Mouse (Mus musculus) heart, postnatal 4 days (tissue): ENCODE data around the gene Drc1. TPM values are rescaled to one million over a fixed set of nuclear protein-coding genes. Genes with fewer than 3 reads are reported as not detected.

Experiments
- DNase-seq: peaks from one replicate; pipeline ENCODE4 v3.0.0; 2021
- total RNA-seq, 2 experiments: library from RNA; stranded (reverse); gene quantifications; 2 replicates each; pipeline ENCODE4 v1.2.3; 2021

Drc1 gene
- under 1 TPM in 1 of 2 experiments, not detected in 1; 0.11 TPM for total RNA-seq

DNA sequence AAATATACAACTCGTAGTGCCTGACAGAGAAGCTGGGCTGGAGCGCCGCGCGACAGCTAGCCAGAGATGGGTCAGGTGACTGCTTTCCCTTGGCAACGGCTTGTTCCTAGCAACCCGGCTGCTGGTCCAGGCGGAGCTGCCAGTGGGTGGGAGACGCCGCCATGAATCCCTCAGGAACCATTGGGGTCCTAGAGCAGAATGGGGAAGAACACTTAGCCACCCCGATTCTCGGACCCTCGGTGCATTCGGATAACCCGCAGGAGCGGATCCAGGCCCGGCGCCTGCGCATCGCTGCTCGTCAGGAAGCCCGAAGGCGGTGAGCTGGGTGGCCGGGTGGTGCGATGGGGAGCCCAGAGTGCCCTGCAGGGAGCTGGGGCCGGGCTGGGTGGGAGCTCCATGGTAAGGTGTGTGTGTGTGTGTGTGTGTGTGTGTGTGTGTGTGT is at the start of gene Drc1:
Gene Drc1 (plus strand): TSS at position 98 of the 442 bp plus-strand sequence.
- DNase-seq, result peak; percentile 64

DNA sequence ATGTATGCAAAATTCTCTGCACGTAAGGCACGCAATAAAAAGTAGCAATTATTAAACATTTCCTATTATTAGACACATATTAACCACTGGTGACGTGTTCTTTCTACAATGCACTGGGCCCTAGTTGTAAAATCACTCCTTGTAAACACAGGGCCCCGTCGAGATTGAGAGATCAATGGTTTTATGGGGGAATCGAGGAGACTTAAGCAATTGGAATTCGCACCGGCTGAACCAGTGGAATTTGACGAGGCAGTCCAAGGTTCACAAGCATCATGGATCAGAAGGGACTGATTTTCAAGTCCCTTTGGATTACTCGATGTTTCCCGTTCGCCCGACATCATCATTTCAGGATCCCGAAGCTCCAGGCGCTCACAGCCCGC is 49.3 kb upstream of the Drc1 start:
- DNase-seq, result no peak

DNA sequence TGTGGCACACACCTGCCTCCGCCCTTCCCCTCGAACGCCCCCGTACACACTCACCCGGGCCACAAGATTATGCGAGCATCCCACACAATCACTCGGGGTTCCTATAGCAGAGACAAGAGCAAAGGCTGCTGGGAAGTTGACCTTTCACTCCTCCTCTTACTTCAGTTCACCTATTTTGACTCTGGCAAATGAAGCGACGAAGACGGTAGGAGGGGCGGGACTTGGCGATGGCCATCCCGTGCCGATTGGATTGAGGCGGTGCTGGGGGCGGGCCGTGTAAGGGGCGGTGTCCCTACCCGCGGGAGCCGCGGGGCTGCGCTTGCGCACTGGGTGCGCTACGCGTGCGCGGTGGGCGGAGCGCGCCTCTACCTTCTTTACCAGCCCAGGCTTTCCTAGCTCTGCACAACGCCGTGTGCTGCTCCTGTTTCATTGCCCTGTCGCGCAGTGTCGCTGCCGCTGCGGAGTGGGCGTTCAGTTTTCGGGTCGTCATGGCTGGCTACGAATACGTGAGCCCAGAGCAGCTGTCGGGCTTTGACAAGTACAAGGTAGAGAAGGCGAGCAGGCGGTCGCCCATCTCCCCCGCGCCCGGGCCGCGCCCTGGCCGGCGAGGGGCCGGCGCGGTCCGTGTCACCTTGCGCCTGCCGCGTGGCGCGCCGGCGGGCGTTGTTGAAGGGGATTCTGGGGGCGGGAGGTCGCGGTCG is 48.8 kb upstream of the Drc1 start, which contains the start of gene Selenoi:
Gene Selenoi (plus strand): TSS at position 311 of the 701 bp plus-strand sequence.
- peak; percentile 98 for DNase-seq

DNA sequence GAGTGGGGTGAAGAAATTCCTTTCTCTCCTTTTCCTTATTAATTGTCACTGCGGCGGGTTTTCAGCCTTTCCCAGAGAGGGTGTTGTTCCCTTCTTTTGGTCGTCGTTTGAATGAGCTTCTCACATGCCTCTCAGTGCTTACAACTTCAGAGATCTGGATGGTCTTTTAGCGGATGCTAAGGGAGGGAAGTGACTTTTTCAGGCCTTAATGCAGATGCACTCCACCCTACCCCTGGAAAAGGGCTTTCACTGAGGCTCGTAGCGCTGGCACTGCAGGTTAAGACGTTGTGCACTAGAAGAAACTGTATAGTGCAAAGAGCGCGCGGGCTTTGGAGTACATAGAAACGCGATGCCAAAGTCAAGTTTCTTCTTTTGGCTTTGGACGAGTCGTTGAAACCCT is 48.1 kb upstream of the Drc1 start:
- DNase-seq, result peak; percentile 10

DNA sequence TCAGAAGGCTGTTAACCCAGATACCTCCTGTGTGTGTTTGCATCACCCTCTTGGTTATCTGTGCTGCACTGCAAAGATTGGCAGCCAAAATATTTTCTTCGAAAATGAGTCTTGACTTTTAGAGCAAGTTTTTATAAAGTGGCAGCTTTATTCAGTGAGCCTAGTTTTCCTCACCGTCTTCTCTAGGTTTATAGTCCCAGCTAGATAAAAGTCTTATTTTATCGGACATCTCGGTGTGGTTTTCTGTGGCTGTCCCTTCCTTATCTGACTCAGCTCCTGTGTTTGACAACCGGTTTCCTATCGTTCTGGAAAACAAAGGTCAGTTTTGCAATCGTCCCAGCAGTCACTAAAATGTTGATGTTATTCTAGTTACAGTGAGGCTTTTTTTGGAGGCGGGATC is 47.2 kb upstream of the Drc1 start:
- DNase-seq, result no peak

DNA sequence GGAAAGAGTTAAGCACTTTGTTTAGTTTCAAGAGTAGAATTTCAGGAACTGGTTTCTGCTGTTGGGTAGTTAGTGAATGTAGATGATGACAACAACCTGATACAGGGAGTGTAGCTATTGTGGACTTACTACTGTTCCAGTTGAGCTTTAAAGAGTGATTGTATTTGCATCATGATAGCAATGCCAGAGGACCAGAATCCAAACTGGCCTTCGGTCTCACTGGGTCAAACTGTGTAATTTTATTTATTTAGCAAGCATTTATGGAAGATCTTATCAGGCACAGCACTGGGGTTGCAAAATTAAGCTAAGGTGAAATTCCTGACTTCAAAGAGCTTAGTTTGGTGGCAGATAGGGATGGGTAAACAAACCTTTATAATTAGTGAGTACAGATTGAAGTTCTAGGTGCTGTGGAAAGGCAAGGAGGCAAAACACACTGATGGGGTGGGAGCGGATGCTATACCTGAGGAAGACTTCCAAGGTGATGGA is 45.5 kb upstream of the Drc1 start:
- no peak for DNase-seq

DNA sequence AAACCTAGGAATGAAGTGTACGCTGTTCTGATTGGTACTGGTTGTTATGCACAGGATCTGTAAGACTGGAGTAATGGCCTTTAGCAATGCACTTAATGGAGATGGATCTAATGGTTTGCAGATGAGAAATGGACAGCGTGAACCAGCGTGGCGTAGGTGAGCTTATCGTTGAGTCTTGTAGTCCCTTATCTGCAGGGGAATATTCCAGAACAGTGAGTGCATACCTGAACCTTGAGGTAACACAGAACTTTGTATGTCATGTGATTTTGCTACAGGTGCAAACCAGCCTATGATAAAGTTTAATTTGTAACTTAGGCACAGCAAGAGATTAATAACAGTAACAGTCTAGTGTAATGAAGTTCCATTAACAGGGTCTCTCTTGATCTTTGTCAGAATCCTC is 42.7 kb upstream of the Drc1 start:
- DNase-seq, result no peak

DNA sequence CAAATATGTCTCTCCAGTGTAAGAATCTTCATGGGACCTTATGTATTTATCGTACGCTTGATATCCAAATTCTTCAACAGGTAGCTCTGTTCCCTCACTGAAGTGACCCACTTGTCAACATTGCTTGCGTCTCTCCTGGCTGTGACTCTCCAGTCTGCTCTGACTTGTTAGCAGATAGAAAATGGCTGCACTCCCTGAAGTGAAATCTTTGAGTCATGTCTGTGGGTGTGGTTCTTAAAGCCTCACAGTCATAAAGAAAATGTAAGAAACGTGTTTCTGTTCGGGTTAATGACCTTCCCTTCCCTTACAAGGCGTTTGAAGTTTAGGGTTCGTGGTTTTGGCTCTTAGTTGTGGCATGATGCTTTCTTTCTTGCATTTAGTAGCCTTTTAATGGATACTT is 40.6 kb upstream of the Drc1 start:
- no peak for DNase-seq

DNA sequence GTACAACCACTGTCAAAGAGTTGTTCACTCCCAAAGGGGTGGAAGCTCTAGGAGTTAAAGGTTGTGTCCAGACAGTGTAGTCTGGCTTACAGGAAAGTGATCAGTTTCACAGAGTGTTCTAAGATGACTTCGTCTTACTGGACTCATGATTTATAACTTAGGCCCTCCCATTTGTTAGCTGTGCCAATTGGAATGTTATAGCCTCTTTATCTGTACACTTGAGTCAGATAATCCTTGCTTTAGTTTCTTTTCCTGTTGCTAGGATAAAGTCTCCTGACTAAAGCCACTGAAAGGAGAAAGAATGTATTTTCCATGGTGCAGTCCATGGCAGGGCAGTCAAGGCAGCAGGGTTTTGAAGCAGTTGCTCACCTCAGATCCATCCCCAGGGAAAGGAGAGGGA is 38.8 kb upstream of the Drc1 start:
- no peak for DNase-seq

DNA sequence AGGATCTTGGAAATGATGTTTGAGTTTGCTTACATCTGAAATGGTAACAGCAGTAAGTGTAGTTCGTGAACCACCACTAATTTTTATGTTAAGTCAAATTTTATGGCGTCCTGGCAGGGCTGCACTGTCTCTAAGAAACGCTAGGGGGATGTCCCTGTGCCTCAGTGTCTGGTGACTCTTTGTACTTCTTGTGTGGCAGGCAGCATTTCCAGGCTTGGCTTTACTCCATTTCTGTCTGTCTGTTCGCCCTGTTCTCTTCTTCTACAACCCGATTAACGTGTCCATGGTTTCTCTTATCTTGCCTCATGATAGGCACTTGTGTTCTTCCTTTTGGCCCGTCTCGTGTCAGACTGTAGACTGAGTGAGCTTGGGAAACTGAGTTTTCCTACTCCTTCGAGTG is 37.4 kb upstream of the Drc1 start:
- peak; percentile 24 for DNase-seq

DNA sequence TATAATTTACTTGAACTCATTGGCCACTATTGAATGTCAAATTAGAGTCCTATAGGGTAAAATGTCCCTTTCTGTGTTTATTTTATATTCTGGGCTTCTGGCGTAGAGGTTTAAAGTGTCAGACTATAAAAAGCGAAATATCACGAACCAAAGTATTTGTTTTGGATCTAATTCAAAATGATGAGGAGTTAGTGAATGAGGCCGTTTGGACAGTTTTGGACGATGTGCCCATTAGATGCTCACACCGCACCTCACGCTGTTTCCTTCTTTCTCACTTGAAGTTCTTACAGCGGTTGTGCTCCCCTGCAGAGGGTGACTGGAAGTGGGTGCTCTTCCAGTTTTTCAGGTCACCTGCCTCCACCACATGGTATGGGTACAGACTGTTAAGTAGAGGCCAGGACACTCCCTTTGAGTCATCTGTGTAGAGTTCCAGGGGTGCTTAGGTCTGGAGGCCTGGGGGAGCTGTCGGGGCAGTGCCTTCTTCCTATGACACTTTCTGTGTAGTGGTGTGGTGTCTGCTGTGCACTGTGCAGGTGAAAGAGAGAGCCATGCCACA is 35.2 kb upstream of the Drc1 start:
- no peak for DNase-seq

DNA sequence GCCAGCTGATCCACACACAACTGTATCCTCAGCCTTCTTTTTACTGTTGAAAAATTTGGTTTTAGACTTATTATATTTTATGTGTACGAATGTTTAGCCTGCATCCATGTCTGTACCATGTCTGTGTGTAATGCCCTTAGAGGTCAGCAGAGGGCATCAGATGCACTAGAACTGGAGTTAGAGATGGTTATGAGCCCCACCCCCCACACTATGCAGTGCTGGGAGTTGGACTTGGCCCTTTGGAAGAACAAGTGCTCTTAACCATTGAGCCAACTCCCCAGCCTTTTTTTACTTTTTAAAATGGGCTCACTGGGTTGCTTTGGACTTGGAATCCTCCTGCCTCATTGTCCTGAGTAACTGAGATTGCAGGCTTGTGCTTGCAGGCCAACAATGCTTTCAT is 33.5 kb upstream of the Drc1 start:
- peak; percentile 13 for DNase-seq

DNA sequence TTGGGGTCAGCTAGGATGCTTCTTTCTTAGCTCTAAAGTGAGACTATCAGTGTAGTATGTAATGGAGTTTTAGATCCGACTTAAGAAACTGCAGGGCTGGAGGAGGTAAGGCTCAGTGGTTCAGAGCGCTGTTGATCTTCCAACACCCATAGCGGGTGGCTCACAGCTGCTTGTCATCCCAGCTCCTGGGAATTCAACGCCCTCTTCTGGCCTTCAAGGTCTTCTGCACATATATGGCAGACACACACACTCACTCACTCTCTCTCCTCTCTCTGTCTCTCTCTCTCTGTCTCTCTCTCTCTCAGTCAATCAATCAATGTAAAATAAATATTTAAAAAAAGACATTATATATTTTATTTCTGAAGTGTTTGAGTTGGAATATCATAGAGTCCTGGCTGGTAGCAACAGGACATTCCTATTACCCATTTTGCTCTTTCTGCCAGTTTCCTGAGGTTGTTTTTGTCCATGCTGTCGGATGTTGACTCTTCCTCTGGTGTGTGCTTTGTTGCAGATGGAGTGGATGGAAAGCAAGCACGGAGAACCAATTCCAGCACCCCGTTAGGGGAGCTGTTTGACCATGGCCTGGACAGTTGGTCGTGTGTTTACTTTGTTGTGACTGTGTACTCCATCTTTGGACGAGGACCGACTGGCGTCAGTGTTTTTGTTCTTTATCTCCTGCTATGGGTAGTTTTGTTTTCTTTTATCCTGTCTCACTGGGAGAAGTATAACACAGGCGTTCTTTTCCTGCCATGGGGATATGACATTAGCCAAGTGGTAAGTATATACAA is 25.4 kb upstream of the Drc1 start:
- DNase-seq, result no peak

DNA sequence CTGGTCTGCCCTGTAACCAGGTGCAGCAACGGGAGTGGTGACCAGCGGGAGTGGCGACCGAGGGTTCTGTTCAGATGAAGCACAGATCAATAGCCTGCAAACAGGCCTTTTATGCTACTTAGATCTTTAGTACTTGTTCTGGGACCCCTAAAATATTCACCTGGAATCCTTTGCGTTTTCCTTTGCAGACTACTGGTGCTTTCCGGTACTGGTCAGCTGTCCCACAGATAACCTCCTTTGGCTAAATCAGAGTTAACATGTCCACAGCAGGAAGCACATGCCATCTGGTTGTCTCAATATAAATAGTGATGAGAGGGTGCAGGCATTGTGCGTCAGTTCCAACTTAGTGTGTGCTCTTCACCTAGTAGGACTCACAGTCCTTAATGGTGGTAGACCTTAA is 22.4 kb upstream of the Drc1 start:
- no peak for DNase-seq

DNA sequence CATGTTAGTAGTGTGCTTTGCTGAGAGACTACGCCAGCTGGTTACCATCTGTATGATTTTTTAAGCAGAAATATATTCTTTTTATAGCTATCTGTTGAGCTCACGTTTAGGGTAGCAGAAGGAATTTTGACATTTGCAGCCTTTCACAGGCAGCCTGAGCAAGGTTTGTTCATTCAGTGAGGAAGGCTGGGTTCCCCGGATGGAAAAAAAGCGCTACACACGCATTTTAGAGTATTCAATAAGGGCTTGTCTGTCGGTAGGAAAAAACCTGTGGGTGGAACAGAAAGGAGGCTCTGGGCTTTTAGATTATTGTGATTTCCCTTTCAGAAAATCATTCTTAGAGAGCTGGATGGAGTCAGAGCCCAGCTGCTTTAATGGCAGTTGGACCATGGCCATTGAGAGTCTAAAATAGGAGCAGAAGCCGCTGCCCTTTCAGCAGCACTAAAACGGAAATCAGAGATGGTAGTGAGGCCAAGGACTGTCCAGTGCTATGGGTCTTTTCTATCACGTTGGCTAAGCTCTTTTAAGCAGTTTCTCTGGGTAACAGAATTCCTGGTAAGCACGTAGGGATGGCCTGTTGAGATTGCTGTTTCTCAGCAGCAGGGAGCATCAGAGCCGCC is 10.5 kb upstream of the Drc1 start:
- DNase-seq, result peak; percentile 30

DNA sequence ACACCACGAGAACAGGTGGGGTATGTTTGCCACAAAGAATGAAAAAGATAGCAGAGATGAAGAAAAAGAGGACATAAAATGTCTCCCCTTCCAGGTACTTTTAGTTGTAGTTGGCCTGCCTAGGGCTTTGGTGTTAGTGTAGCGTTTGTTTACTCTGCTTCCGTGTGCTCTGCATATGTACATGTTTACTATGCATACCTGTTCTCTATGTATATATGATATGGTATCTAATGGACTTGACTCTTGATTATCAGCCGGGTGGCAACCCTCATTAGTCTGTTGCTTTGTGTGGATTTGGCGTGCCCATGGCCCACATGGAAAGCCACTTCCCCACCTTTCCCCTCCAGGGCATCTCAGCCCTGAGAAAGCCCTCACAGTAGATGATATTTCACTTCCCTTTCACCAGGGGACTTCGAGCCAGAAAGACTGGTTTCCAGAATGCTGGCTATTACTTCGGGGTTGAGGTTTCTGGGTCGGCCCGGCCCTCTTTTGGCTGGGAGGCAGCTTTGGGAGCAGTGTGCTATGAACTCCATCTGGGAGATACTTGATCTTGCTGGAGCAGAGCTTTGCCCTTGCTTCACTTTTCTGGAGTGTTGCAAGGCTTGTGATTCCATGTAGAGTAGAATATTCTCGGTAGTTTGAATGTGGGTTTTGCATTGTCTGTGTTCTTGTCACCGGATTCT is 9.4 kb upstream of the Drc1 start:
- DNase-seq, result peak; percentile 20

DNA sequence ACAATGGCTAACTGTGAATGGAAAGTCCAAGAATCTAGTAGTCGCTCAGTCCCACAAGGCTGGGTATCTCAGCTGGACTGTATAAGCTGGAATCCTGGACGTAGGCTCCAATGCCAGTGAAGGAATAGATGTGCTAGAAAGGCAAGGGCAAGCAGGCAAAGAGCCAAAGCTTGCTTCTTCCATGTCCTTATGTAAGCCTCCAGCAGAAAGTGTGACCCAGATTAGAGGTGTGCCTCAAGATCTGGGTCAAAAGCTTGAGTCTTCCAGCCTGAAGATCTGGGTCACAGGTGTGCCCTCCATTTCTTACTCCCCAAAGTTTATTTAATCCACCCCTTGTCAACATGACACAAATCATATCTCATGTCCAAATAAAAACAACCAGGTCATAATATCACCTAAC is 4.8 kb upstream of the Drc1 start:
- DNase-seq, result no peak

DNA sequence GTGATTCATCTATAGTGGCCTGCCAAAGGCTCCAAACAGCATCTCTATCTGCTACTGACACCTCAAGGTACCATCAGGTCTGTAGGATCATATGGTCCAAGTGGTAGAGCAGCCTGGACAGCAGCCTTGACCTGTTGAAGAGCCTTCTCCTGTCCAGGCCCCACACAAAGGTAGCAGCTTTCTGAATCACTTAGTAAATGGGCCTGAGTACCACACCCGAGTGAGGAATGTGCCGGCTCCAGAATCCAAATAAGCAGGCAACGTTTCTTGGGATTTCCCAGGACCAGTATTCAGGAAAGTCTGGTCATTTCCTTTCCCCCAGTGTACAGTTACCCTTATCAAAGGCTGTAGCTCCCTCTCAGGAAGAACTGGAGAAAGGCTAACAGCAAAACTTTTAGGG is 2.2 kb upstream of the Drc1 start:
- no peak for DNase-seq

DNA sequence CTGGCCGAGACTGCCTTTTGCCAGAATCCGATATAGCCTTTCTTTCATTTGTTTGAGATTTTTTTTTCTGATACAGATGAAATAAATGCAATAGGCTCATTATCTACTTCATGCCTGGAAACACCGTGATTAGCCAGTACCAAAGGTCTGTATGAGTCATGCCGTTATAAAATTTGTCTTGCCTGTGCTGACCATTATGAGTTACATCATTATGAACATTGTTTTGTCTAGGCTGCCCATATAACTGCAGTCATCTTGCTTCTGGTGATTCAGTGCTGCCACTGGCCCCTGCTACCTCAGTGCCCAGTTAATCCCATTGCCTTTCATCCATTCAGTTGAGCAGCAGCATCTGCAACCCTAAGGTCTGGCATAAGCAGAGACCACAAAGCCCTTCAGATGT is 1.7 kb upstream of the Drc1 start:
- DNase-seq, result no peak

DNA sequence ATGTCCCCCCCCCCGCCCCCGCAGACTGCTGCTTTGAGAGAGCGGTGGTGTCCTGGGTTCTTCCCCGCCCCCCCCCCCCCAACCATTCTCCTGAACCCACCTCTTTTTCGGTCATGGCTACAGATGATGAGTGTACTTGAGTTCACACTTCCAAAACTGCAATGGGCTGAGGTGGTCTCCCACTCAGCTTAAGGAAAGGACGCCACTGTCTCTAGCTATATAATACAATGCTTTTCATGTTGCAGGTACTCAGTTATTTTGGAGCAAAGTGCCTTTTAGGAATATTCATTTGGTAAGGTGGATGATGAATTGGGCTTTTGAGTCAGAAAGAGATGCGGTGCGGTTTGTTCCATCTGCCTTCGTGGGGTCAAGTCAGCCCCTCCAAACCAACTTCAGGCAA is 324 bp upstream of the Drc1 start:
- DNase-seq, result no peak

DNA sequence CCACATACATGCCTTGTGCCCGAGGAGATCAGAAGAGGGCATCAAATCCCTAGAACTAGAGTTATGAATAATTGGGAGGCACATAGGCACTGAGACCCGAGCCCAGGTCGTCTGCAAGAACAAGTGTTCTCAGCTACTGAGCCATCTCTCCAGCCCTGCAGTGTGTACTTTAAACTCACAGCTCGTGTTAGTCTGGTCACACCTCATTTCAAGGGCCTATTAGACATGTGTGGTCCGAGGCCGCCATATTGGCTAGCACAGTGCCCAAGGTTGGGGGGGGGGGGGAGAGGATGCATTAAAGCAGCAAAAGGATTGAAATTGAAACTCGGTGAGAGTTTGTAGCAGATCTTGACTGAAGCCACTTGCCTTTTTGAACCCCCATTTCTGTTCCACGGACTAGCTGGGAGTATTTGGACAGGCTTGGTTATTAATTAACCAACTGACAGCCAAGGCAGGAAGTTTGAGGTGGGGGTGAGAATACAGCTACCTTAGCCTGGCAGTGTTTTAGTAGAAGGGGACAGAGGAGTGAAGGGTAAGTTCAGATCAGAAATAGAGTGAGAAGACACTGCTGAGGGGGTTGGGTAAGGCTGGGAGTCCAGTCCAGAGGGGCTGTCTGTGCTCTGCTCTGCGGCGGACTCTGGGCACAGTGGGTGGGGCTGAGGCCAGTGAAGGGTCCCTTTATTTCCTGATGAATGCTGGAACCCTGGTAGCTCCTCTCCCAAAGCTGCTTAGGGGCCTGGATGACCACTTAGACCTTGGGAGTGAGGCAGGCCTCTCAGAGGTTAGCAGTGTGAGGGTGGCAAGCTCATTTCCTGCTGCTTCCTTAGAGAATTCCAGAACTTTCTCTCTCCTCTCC is 5.0 kb downstream of the Drc1 start:
- DNase-seq, result no peak
